ENCODE assay signal across 29 mouse cellular contexts in the genomic region with DNA sequence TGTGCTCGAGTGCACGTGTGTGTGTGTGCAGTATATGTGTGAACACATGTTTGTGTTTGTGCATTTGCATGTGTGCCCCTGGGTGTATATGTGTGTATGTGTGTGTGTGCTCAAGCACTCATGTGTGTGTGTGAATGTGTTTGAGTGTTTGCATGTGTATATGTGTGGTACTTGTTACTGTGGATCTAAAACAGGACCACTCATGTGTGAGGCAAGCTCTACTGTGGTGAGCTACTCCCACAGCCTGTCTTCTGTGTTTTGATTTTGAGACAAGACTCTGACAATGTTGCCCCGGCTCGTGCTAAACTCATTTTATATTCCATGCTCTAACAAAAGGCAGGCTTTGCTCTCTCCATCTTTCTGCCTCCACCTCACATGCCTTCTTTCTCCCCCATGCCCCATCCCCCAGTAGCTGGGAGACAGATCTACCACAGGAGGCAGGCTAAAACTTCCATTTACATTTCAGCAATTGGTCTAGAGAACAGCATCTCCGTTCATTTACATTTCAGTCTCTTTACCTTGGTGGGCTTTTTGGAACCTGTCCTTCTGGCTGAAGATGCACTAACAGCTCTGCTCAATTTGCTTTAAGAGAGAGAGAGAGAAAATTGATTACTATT.
DNase-seq lines count a peak whose midpoint lies in the region; ATAC-seq lines count a peak whose summit lies in the region.
"Had no signal": no experiment of that assay in that cellular context is flagged by ENCODE, and none has a peak within 500 bp of the region (broad histone marks: within the 10 kb centered on the region; RNA-seq: fewer than 3 reads in every experiment).

No protein-coding gene starts in this region.

- DNase-seq in forebrain, embryonic 10.5 days (ENCODE audit: extremely low spot score, low spot score): no peak
- DNase-seq in midbrain, embryonic 11.5 days (ENCODE audit: low spot score, missing footprints): no peak
- no peak for DNase-seq in ovary, postnatal 36 days (ENCODE audit: low spot score)
- DNase-seq: adrenal gland, postnatal 10 days; cerebellum, adult 11-12 months; cerebellum, adult 9-11 months; embryo, embryonic 11 days; gastrocnemius, adult 2 months; gastrocnemius, postnatal 36 days; heart, adult 2 months; heart, postnatal 10 days; kidney, adult 18-20 months; kidney, postnatal 36 days; right cerebral cortex, adult 18-20 months; spleen, adult 18-20 months had no signal

- no peaks in the 10 kb centered on the region for H3K36me3 ChIP-seq in forebrain, embryonic 13.5 days (ENCODE audit: poor library complexity, severe bottlenecking)
- no peaks in the 10 kb centered on the region for H3K36me3 ChIP-seq in forebrain, embryonic 10.5 days (replicated peaks)
- no peaks in the 10 kb centered on the region for H3K36me3 ChIP-seq in midbrain, embryonic 13.5 days
- H3K36me3 ChIP-seq in midbrain, embryonic 11.5 days (ENCODE audit: control insufficient read depth, insufficient read depth, low read length): no peaks in the 10 kb centered on the region
- no peaks in the 10 kb centered on the region for H3K36me3 ChIP-seq in forebrain, embryonic 15.5 days
- H3K36me3 ChIP-seq in midbrain, embryonic 16.5 days (ENCODE audit: control insufficient read depth, insufficient read depth, low read length): no peaks in the 10 kb centered on the region
- H3K36me3 ChIP-seq: embryonic facial prominence, embryonic 13.5 days; G1E; heart, embryonic 13.5 days; limb, embryonic 13.5 days; lung, embryonic 15.5 days had no signal

- H3K4me3 ChIP-seq in forebrain, embryonic 13.5 days: no peak overlapping the region
- H3K4me3 ChIP-seq in forebrain, embryonic 10.5 days: no peak overlapping the region
- no peak overlapping the region for H3K4me3 ChIP-seq in midbrain, embryonic 13.5 days (replicated peaks)
- no peak overlapping the region for H3K4me3 ChIP-seq in midbrain, embryonic 11.5 days (ENCODE audit: low read depth, low read length)
- H3K4me3 ChIP-seq in forebrain, embryonic 15.5 days: no peak overlapping the region
- H3K4me3 ChIP-seq in midbrain, embryonic 16.5 days (ENCODE audit: low read depth, low read length): no peak overlapping the region
- H3K4me3 ChIP-seq: embryonic facial prominence, embryonic 13.5 days; gastrocnemius, adult 2 months; heart, adult 2 months; heart, embryonic 13.5 days; layer of hippocampus, adult 2 months; left cerebral cortex, adult 2 months; limb, embryonic 13.5 days; lung, embryonic 15.5 days had no signal

- 36% methylated on average over 5 of the region's 5 CpGs for WGBS in forebrain, embryonic 13.5 days
- WGBS in forebrain, embryonic 10.5 days: 47% methylated on average over 5 of the region's 5 CpGs
- WGBS in midbrain, embryonic 13.5 days: 37% methylated on average over 5 of the region's 5 CpGs
- WGBS in midbrain, embryonic 11.5 days: 42% methylated on average over 5 of the region's 5 CpGs
- 38% methylated on average over 5 of the region's 5 CpGs for WGBS in forebrain, embryonic 15.5 days
- 39% methylated on average over 5 of the region's 5 CpGs for WGBS in midbrain, embryonic 16.5 days

- H3K9ac ChIP-seq in forebrain, embryonic 13.5 days: no peak overlapping the region
- H3K9ac ChIP-seq in midbrain, embryonic 13.5 days (replicated peaks): no peak overlapping the region
- no peak overlapping the region for H3K9ac ChIP-seq in midbrain, embryonic 11.5 days (ENCODE audit: low read length)
- no peak overlapping the region for H3K9ac ChIP-seq in forebrain, embryonic 15.5 days (replicated peaks)
- no peak overlapping the region; the same call in 1 of the 2 replicates for H3K9ac ChIP-seq in midbrain, embryonic 16.5 days (ENCODE audit: low read depth, low read length)
- H3K9ac ChIP-seq: embryonic facial prominence, embryonic 13.5 days; heart, embryonic 13.5 days; hindbrain, embryonic 14.5 days; limb, embryonic 13.5 days; lung, embryonic 15.5 days had no signal

- no peaks in the 10 kb centered on the region for H3K27me3 ChIP-seq in forebrain, embryonic 13.5 days
- no peaks in the 10 kb centered on the region for H3K27me3 ChIP-seq in forebrain, embryonic 10.5 days (ENCODE audit: poor library complexity, severe bottlenecking)
- H3K27me3 ChIP-seq in midbrain, embryonic 13.5 days: no peaks in the 10 kb centered on the region
- no peaks in the 10 kb centered on the region for H3K27me3 ChIP-seq in midbrain, embryonic 11.5 days (ENCODE audit: control insufficient read depth, insufficient read depth, low read length)
- H3K27me3 ChIP-seq in forebrain, embryonic 15.5 days: no peaks in the 10 kb centered on the region
- no peaks in the 10 kb centered on the region for H3K27me3 ChIP-seq in midbrain, embryonic 16.5 days (ENCODE audit: control insufficient read depth, insufficient read depth, low read depth, low read length)
- H3K27me3 ChIP-seq: embryonic facial prominence, embryonic 13.5 days; limb, embryonic 13.5 days; lung, embryonic 15.5 days had no signal

- no peak overlapping the region for H3K4me2 ChIP-seq in forebrain, embryonic 13.5 days
- H3K4me2 ChIP-seq in midbrain, embryonic 13.5 days (replicated peaks): no peak overlapping the region
- no peak overlapping the region for H3K4me2 ChIP-seq in midbrain, embryonic 11.5 days
- no peak overlapping the region for H3K4me2 ChIP-seq in forebrain, embryonic 15.5 days (replicated peaks)
- no peak overlapping the region for H3K4me2 ChIP-seq in midbrain, embryonic 16.5 days (ENCODE audit: low read length)
- H3K4me2 ChIP-seq: embryonic facial prominence, embryonic 13.5 days; heart, embryonic 13.5 days; hindbrain, embryonic 14.5 days; limb, embryonic 13.5 days; liver, embryonic 11.5 days; lung, embryonic 15.5 days had no signal

- peak; percentile 57 for ATAC-seq in forebrain, embryonic 13.5 days
- peak; percentile 27; the same call in 1 of the 2 replicates for ATAC-seq in midbrain, embryonic 13.5 days
- no peak; the same call in 1 of the 2 replicates for ATAC-seq in midbrain, embryonic 11.5 days (ENCODE audit: low FRiP score)
- ATAC-seq in forebrain, embryonic 15.5 days (replicated peaks): peak; percentile 53
- ATAC-seq in midbrain, embryonic 16.5 days: no peak
- no peak for ATAC-seq in monocyte, adult 5-6 weeks (replicated peaks; ENCODE audit: insufficient number of reproducible peaks, low FRiP score, low TSS enrichment, poor library complexity, severe bottlenecking)

- H3K9me3 ChIP-seq in forebrain, embryonic 13.5 days (replicated peaks): no peaks in the 10 kb centered on the region
- H3K9me3 ChIP-seq in forebrain, embryonic 10.5 days: no peaks in the 10 kb centered on the region
- no peaks in the 10 kb centered on the region for H3K9me3 ChIP-seq in midbrain, embryonic 13.5 days
- no peaks in the 10 kb centered on the region for H3K9me3 ChIP-seq in midbrain, embryonic 11.5 days (ENCODE audit: control insufficient read depth, low read length)
- no peaks in the 10 kb centered on the region for H3K9me3 ChIP-seq in forebrain, embryonic 15.5 days
- H3K9me3 ChIP-seq in midbrain, embryonic 16.5 days (replicated peaks; ENCODE audit: control insufficient read depth, low read length, poor library complexity, severe bottlenecking): no peaks in the 10 kb centered on the region
- H3K9me3 ChIP-seq: embryonic facial prominence, embryonic 13.5 days; heart, embryonic 13.5 days; limb, embryonic 13.5 days; lung, embryonic 15.5 days had no signal

- H3K27ac ChIP-seq in forebrain, embryonic 13.5 days: peak overlapping the region; percentile 0; the same call in 1 of the 2 replicates
- H3K27ac ChIP-seq in forebrain, embryonic 10.5 days: no peak overlapping the region
- no peak overlapping the region for H3K27ac ChIP-seq in midbrain, embryonic 13.5 days
- H3K27ac ChIP-seq in midbrain, embryonic 11.5 days (ENCODE audit: low read depth, low read length): no peak overlapping the region
- peak overlapping the region; percentile 59 for H3K27ac ChIP-seq in forebrain, embryonic 15.5 days (replicated peaks)
- peak overlapping the region; percentile 52; the same call in 1 of the 2 replicates for H3K27ac ChIP-seq in midbrain, embryonic 16.5 days (ENCODE audit: low read length)
- H3K27ac ChIP-seq: embryonic facial prominence, embryonic 13.5 days; gastrocnemius, adult 2 months; heart, adult 2 months; heart, embryonic 13.5 days; hindbrain, embryonic 14.5 days; layer of hippocampus, adult 2 months; left cerebral cortex, adult 2 months; limb, embryonic 13.5 days; lung, embryonic 15.5 days had no signal

- H3K4me1 ChIP-seq in forebrain, embryonic 13.5 days: no peaks in the 10 kb centered on the region
- peaks cover 15% of the 10 kb centered on the region for H3K4me1 ChIP-seq in forebrain, embryonic 10.5 days
- peaks cover 15% of the 10 kb centered on the region for H3K4me1 ChIP-seq in midbrain, embryonic 13.5 days (replicated peaks)
- peaks cover 9% of the 10 kb centered on the region for H3K4me1 ChIP-seq in midbrain, embryonic 11.5 days (ENCODE audit: control insufficient read depth, insufficient read depth, low read length)
- H3K4me1 ChIP-seq in forebrain, embryonic 15.5 days: peaks cover 6% of the 10 kb centered on the region; the same call in 1 of the 2 replicates
- peaks cover 7% of the 10 kb centered on the region for H3K4me1 ChIP-seq in midbrain, embryonic 16.5 days (ENCODE audit: control insufficient read depth, insufficient read depth, low read length)
- H3K4me1 ChIP-seq: lung, embryonic 15.5 days had no signal

Comparison
In these comparisons a context has a peak if more than half of its experiments do, and no peak if none do; other contexts are left out.
1. ATAC-seq: peak in forebrain, embryonic 13.5 days (single experiment), midbrain, embryonic 13.5 days (single experiment) and forebrain, embryonic 15.5 days (single experiment); none in midbrain, embryonic 11.5 days (single experiment), midbrain, embryonic 16.5 days (single experiment) and monocyte, adult 5-6 weeks (single experiment).
2. H3K27ac ChIP-seq: peak in forebrain, embryonic 13.5 days (single experiment), forebrain, embryonic 15.5 days (single experiment) and midbrain, embryonic 16.5 days (single experiment); none in forebrain, embryonic 10.5 days (single experiment), midbrain, embryonic 13.5 days (single experiment) and midbrain, embryonic 11.5 days (single experiment).